1 mouse cellular context compared by ENCODE assay signal in the genomic region with DNA sequence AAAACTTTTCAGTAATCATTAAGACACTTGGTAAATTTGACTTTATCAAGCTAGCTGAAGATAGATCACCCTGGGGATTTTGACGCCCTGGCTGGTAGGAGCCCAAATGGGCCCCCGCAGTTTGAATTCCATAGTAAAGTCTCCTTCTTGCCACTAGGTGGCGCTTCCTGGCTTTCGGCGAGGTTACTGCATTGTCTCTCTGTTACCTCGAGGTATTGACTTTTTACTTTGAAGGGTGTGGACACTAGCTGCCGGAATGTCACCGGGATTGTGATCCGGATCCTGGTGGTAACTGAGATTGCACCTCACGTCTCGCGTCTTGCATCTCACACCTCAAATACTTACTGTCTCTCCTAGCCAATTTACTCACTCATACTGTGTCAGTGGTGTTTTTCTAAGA.
TF ChIP-seq lines count a peak whose summit lies in the region.

No protein-coding gene starts in this region.

TF ChIP-seq in CH12.LX, 34 proteins besides CTCF, POLR2A, EP300 and RAD21 (continued from another document):
- no peak for TF ChIP-seq ZNF384 (IDR thresholded peaks at IDR 0.05; ENCODE audit: low read depth, low read length)
- TF ChIP-seq RCOR1 (conservative IDR thresholded peaks at IDR 0.05; ENCODE audit: low read depth, low read length) = no peak
- TF ChIP-seq TBP (conservative IDR thresholded peaks at IDR 0.05; ENCODE audit: low read depth, low read length) = no peak
- no peak for TF ChIP-seq PAX5 (IDR thresholded peaks at IDR 0.05; ENCODE audit: low read length)
- no peak for TF ChIP-seq UBTF (IDR thresholded peaks at IDR 0.05; ENCODE audit: low read depth, low read length)
- no peak for TF ChIP-seq CHD2 (IDR thresholded peaks at IDR 0.05; ENCODE audit: low read length)
- TF ChIP-seq NELFE (IDR thresholded peaks at IDR 0.05; ENCODE audit: low read depth, low read length) = no peak; the same call in 1 of the 2 replicates
